Mouse (Mus musculus) liver, postnatal 0 days (tissue): ENCODE data around the gene Plcd4. TPM values are rescaled to one million over a fixed set of nuclear protein-coding genes. Genes with fewer than 3 reads are reported as not detected.

ENCODE experiments used
- ATAC-seq: fragments of 200-750 bp; cut with Nextera tagmentation; 2 replicates; pipeline ENCODE4 v1.8.0; 2017; ENCODE audit warnings: mild to moderate bottlenecking, moderate library complexity
- DNase-seq: peaks from one replicate; pipeline ENCODE4 v3.0.0-alpha.2; 2016
- H3K27ac ChIP-seq: fragments of 300-500 bp; sonication (generic); 2 replicates; pipeline ENCODE4 v1.5.1; 2014; ENCODE audit warnings: antibody characterized with exemption, moderate library complexity, mild to moderate bottlenecking, low read depth
- H3K27me3 ChIP-seq: fragments of 300-500 bp; sonication (generic); 2 replicates; pipeline ENCODE4 v1.6.1; 2014; ENCODE audit warnings: low read length, control low read depth, mixed read lengths; ENCODE audit not compliant: insufficient read depth
- H3K36me3 ChIP-seq: fragments of 300-500 bp; sonication (generic); replicated peaks from 2 replicates; pipeline ENCODE4 v1.6.1; 2014; ENCODE audit warnings: mild to moderate bottlenecking, control low read depth, low read length, moderate library complexity, mixed read lengths; ENCODE audit not compliant: insufficient read depth
- H3K4me1 ChIP-seq: fragments of 300-500 bp; sonication (generic); 2 replicates; pipeline ENCODE4 v1.6.1; 2014; ENCODE audit warnings: antibody characterized with exemption, mild to moderate bottlenecking, control low read depth; ENCODE audit not compliant: insufficient read depth
- H3K4me2 ChIP-seq: fragments of 300-500 bp; sonication (generic); 2 replicates; pipeline ENCODE4 v1.6.1; 2014; ENCODE audit warnings: low read depth, mild to moderate bottlenecking, low read length, moderate library complexity, mixed read lengths
- H3K4me3 ChIP-seq: fragments of 300-500 bp; sonication (generic); 2 replicates; pipeline ENCODE4 v1.5.1; 2014; ENCODE audit warnings: low read depth, low read length
- H3K9ac ChIP-seq: fragments of 300-500 bp; sonication (generic); replicated peaks from 2 replicates; pipeline ENCODE4 v1.6.1; 2014; ENCODE audit warnings: mild to moderate bottlenecking, moderate library complexity
- H3K9me3 ChIP-seq: fragments of 300-500 bp; sonication (generic); 2 replicates; pipeline ENCODE4 v1.6.1; 2016; ENCODE audit warnings: mild to moderate bottlenecking, control low read depth, low read length, mixed read lengths
- CTCF ChIP-seq: sonication (generic); IDR thresholded peaks from 2 replicates; pipeline ENCODE4 v1.5.1; 2016; ENCODE audit warnings: antibody characterized with exemption, low read depth
- EP300 ChIP-seq: IDR thresholded peaks from 2 replicates; pipeline ENCODE4 v1.6.1; 2016; ENCODE audit warnings: antibody characterized with exemption, low read depth, mild to moderate bottlenecking
- WGBS: fragments of 180-500 bp; shearing (Covaris S2); extraction: QIAGEN DNeasy Blood & Tissue Kit; methylation state at CpG from one replicate; pipeline ENCODE4 v1.1.7; 2014; ENCODE audit not compliant: insufficient replicate concordance; 5-methylcytosine and 5-hydroxymethylcytosine counted together
- polyA plus RNA-seq: library from polyadenylated mRNA; unstranded; fragments of >200 nt; fragmentation: Nextera tagmentation; extraction: Ambion mirVana; gene quantifications from 2 replicates; pipeline ENCODE4 v1.2.1, GENCODE M21; 2015

Plcd4 gene
- polyA plus RNA-seq, 1 experiment from 2014 or later = 0.20 TPM

DNA sequence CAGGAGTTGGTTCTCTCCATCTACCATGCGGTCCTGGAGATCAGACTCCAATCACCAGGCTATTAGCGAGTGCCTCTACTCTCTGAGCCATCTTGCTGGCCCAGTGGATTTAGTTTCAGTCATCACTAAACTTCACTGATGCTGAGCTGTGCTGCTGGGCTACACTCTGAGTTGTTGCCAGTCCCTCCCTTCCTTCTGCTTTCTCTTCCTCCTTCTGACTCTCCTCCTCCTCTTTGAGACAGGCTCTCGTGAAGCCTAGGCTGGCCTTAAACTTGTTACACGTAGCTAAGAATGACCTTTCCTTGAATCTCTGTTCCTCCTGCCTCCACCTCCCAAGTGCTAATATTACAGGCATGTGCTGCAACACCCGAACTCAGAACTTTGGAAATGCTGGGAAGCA lies 16.4 kb downstream of the Plcd4 start:
- no peaks in the 10 kb centered on the region for H3K36me3 ChIP-seq
- no peaks in the 10 kb centered on the region for H3K9me3 ChIP-seq
- WGBS = 66% methylated on average over 5 of the region's 5 CpGs
- no peaks in the 10 kb centered on the region for H3K4me1 ChIP-seq
- no peak overlapping the region for H3K27ac ChIP-seq
- TF ChIP-seq CTCF = no peak
- TF ChIP-seq EP300 = no peak
- no peak for DNase-seq
- no peak for ATAC-seq
- no peak overlapping the region for H3K9ac ChIP-seq
- H3K4me3 ChIP-seq = no peak overlapping the region
- H3K4me2 ChIP-seq = no peak overlapping the region
- H3K27me3 ChIP-seq = no peaks in the 10 kb centered on the region

DNA sequence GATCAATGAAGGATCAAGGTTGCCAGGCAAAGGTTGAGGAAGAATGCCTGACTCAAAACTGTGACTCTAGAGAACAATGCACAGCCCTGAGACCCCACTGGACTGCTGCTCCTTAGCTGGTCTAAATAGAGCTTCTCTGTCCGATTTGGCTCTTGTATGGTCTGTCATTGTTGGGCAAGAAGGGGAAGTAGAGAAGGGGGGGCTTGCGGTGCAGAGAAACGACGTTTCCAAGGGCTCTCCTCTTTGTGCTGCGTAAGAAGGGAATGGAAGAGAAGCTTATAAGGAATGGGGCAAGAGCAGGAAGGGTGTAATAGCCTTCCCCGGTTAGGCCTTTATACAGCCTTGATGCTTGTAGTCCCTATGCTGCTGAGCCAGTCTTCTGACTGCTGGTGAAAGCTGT lies 23.1 kb downstream of the Plcd4 start:
- DNase-seq (no peak), ATAC-seq (no peak)
- no peaks in the 10 kb centered on the region for H3K9me3 ChIP-seq
- no peak overlapping the region for H3K9ac ChIP-seq
- TF ChIP-seq EP300 = no peak
- no peak for TF ChIP-seq CTCF
- no peaks in the 10 kb centered on the region for H3K4me1 ChIP-seq
- H3K4me3 ChIP-seq = no peak overlapping the region
- H3K36me3 ChIP-seq = peaks cover 38% of the 10 kb centered on the region
- H3K4me2 ChIP-seq = no peak overlapping the region
- 63% methylated on average over 6 of the region's 6 CpGs for WGBS
- no peaks in the 10 kb centered on the region for H3K27me3 ChIP-seq
- no peak overlapping the region for H3K27ac ChIP-seq

DNA sequence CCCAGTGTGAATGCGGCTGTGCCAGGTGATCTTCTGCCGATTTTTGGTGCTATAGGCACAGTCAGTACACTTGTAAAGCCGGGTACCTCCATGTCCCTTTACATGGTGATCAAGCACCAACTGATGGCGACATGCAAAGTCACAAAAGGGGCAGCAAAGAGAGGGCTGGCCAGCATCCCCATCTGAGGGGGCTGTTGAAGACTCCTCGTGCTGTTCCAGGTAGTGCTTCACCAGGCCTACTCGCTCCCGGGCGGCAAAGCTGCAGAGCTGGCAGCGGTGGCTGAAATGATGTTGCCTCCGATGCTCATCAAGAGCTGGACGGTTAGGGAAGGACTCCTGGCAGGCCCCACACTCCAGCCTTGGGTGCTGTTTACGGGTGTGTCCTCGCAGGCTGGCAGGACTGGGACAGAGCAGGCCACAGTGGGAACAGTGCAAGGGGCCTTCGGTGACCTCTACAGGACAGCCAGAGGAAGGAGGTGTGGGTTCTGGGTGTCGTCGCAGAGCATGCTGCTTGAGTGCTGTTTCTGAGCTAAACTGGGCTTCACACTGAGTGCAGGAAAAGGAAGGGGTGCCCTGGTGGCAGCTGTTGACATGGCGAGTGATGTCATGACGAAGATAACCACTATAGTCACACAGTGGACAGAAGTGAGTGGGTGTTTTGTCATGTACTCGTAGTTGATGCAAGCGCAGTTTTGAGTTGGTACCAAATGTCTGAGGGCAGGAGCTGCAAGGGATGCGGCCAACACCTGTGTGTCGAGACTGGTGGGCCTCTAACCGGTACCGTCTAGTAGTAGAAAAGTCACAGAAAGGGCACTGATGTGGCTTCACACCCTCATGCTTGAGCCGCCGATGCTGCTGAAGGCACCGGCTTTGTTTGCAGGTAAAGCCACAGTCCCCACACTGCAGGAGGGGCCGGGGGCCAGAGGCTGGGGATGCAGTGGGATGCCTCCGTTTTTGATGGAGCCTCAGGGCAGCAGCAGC lies 27.3 kb downstream of the Plcd4 start:
- Histone ChIP-seq H3K36me3 (peaks cover 70% of the 10 kb centered on the region), H3K4me3 (no peak overlapping the region), H3K27ac (no peak overlapping the region), H3K9ac (no peak overlapping the region), H3K9me3 (no peaks in the 10 kb centered on the region), H3K27me3 (no peaks in the 10 kb centered on the region), H3K4me1 (no peaks in the 10 kb centered on the region), H3K4me2 (no peak overlapping the region)
- ATAC-seq = no peak
- 85% methylated on average over 29 of the region's 29 CpGs for WGBS
- no peak for DNase-seq
- TF ChIP-seq EP300 = no peak
- TF ChIP-seq CTCF = peak; percentile 9; the same call in 1 of the 2 replicates

DNA sequence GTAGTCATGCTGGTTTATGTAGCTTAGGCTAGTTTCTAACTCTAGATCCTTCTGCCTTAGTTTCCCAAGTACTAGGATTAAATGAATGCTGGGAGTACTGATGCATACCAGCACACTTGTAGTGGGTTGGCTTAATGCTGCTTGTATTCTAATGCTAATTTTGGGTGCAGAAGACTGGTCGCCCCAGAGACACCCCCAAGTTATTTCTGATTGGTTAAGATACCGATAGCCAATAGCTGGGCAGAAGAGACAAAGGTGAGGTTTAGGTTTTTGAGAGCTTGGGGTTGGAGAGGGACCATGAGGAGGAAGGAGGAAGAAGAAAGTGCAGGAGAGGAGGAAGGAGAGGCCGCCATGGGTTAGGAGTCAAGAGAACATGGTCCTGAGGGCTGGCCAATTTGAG lies 39.9 kb downstream of the Plcd4 start:
- Histone ChIP-seq H3K4me3 (no peak overlapping the region), H3K27ac (no peak overlapping the region), H3K4me2 (no peak overlapping the region), H3K9ac (no peak overlapping the region), H3K9me3 (no peaks in the 10 kb centered on the region), H3K4me1 (peaks cover 8% of the 10 kb centered on the region), H3K36me3 (peaks cover 24% of the 10 kb centered on the region), H3K27me3 (no peaks in the 10 kb centered on the region)
- no peak for TF ChIP-seq EP300
- TF ChIP-seq CTCF = no peak
- ATAC-seq (no peak), DNase-seq (no peak)
- 81% methylated on average over 3 of the region's 3 CpGs for WGBS

DNA sequence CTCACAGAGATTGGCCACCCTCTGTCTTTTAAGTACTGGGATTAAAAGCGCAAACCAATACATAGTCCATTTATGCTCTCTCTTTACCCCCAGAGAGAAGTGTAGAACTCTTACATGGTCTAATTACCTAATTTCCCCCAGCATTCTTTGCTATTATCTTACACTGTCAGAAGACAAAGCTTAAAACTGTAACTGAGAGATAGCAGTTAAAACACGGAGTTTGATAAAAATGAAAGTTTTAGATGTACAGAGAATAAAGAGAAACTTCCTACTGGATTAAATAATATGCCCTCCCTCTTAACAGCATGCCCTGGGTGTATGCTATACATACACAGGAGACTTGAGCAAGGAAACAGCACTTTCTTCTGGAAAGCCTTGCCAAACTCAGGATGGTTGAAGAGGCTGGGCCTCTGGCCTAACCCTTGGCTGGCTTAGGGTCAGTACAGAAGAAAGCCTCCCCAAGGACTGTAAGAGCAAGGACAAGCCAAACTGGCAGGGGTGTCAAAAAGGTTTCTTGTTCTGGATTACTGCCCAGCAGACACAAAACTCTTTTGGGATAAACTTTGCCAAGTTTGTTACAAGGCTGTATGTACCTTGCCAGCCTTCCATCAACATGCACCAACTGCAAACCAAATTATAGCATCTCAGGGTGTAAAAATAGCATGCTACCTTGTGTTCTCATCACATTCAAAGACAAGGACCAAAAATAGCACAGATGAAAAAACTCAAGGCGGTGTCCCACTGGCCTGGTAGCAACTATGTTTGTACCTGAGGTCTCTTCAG lies 42.1 kb downstream of the Plcd4 start:
- ATAC-seq = no peak
- DNase-seq = no peak
- TF ChIP-seq CTCF (no peak), EP300 (peak; percentile 32; the same call in 1 of the 2 replicates)
- Histone ChIP-seq H3K9me3 (no peaks in the 10 kb centered on the region), H3K27ac (no peak overlapping the region), H3K4me3 (no peak overlapping the region), H3K36me3 (peaks cover 16% of the 10 kb centered on the region), H3K4me2 (no peak overlapping the region), H3K9ac (no peak overlapping the region), H3K4me1 (peaks cover 15% of the 10 kb centered on the region), H3K27me3 (no peaks in the 10 kb centered on the region)
- 78% methylated on average over 3 of the region's 3 CpGs for whole genome bisulfite sequencing

DNA sequence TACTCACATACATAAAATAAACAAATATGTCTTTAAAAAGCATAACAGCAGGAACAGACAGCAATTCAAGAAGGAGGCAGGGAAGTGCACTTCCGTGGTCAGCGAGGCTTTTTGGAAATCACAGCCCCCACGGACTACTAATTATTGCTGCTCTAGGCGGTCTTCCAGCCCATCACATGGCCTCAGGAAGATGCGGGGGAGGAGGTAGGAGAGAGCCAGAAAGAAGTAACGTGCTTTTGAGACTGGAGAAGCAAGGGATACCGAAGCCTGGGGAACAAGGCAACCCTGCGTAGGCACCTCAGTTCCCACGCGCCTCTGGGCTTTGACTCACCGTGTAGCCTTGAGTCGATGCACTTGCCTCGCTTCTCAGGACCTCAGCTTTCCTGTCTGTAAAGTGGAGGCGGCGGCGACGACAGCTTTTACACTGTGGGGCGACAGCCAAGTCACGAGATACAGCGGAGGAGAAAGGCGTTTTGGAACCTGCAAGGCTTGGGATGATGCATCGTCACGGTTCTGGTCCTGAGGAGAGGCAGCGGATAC lies 44.6 kb downstream of the Plcd4 start:
- peak overlapping the region; percentile 73 for H3K4me3 ChIP-seq
- no peaks in the 10 kb centered on the region for H3K9me3 ChIP-seq
- ATAC-seq (no peak), DNase-seq (no peak)
- H3K27ac ChIP-seq = peak overlapping the region; percentile 79
- under 1% methylated on average over 24 of the region's 24 CpGs for WGBS
- TF ChIP-seq CTCF (no peak), EP300 (no peak)
- peak overlapping the region; percentile 64 for H3K9ac ChIP-seq
- peaks cover 15% of the 10 kb centered on the region for H3K4me1 ChIP-seq
- H3K27me3 ChIP-seq = no peaks in the 10 kb centered on the region
- H3K4me2 ChIP-seq = peak overlapping the region; percentile 77
- H3K36me3 ChIP-seq = peaks cover 29% of the 10 kb centered on the region
